Mouse (Mus musculus): ENCODE measurements around the gene Rcor1.

Rcor1 gene

GRCm38 (mm10) chr12:111160871-111161270 lies 121.7 kb downstream of the Rcor1 start:
- no peak for DNase-seq (ENCODE audit: low read depth, low spot score)

GRCm38 (mm10) chr12:111161943-111162311 lies 122.8 kb downstream of the Rcor1 start:
- DNase-seq (ENCODE audit: low read depth, low spot score): no peak

GRCm38 (mm10) chr12:111162312-111163061 lies 123.3 kb downstream of the Rcor1 start:
- peak; percentile 89 for DNase-seq (ENCODE audit: low read depth, low spot score)

- DNase-seq (ENCODE audit: low read depth, low spot score): peak; percentile 90
These were observed 125.2 kb downstream of the Rcor1 start for GRCm38 (mm10) chr12:111164310-111164751.

GRCm38 (mm10) chr12:111165146-111165812 lies 126.1 kb downstream of the Rcor1 start:
- DNase-seq (ENCODE audit: low read depth, low spot score): peak; percentile 63
